Mouse (Mus musculus): ENCODE results near the gene Sim1.

Gene Sim1

DNA sequence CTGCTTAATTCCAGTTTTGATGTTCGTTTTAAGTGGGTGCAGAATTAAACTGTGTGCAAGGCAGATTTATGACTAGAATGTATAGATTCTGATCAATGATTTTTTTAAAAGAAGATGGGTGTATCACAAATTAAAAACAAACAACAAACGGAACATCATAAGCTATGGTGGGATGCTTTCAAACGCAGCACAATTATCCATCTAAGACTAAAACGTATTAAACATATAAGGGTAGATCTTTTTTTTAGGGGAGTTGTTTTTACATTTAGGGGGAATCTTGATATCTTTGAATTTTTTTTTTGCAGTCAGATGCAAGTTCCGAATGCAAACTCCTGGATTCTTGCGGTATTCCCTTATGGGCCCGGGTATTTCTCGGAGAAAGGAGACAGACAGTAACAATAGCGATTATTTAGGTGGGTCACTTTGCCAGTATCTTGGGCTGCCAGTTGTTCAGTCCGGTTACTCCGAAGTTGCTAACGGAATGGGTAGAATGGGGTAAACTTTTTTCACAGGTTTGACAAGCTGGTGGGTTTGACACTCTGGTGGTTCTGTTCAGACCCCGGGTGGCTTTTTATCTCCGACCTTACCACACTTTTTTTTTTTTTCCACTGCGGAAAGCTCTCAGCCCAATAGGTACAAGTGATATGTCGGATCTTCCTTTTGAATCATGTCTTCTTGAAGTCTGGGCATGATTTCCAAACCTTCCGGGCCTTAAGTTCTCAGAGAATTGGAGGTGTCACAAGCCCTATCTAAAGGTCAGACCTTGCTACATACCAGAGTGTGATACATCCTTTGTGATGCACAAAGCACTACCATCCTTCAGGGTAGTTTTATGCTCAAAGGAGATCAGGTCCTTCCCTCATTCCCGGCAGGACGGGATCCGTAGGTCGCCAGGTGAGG, 5.5 kb downstream of the Sim1 start:
- TF ChIP-seq CTCF (conservative IDR thresholded peaks at IDR 0.05; ENCODE audit: low read length) (no peak), POU5F1 (IDR thresholded peaks at IDR 0.05; ENCODE audit: borderline replicate concordance, low read length) (no peak; the same call in 1 of the 2 replicates), NANOG (IDR thresholded peaks at IDR 0.05; ENCODE audit: borderline replicate concordance, low read length) (no peak)
- H3K4me3 ChIP-seq (replicated peaks; ENCODE audit: low read length) = peak overlapping the region; percentile 61
- H3K36me3 ChIP-seq (ENCODE audit: insufficient read depth, low read length) = no peaks in the 10 kb centered on the region
- no peaks in the 10 kb centered on the region for H3K9me3 ChIP-seq (ENCODE audit: low read length)
- H3K4me1 ChIP-seq (replicated peaks; ENCODE audit: low read depth, low read length) = peaks cover 47% of the 10 kb centered on the region
- H3K27me3 ChIP-seq (ENCODE audit: insufficient read depth, low read length) = peaks cover 86% of the 10 kb centered on the region

DNA sequence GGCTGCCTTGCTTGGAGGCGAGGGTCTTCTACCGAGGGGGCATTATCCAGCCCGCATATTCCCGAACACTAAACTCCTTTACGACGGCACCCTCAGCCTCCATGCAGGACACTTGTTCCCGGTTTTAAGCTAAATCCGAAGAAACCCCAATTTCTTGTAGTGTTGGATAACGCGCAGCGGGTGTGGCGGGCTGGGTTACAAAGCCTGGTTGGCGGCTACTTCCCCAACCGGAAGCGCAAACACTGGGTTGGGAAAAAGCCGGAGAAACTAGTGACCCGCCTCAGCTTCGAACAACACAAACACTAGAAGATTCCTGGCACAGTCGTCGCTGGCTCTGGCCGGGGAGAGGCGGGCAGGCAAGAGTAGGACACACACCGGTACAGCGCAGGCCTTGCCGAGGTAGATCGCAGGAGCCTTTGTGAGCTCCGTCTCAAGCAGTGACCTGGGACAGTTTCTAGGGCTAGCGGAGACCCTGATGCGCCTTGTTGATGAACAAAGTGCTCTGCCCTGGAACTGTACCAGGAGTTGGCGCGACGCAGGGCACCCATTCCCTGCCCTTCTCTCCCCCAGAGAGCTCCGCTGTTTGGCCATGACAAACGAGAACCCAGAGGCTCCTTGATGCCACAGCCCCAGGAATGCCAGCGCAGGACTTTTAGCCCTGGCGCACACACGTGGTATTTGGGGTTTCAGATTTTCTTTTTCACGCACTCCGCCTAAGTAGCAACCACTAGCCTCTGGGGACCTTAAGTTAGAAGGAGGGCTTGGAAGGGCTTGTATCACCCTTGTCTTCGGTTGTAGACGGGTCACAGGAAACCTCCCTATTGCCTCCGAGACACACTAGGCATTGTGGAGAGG, 6.4 kb downstream of the Sim1 start:
- Histone ChIP-seq H3K36me3 (ENCODE audit: insufficient read depth, low read length) (no peaks in the 10 kb centered on the region), H3K27me3 (ENCODE audit: insufficient read depth, low read length) (peaks cover 86% of the 10 kb centered on the region), H3K9me3 (ENCODE audit: low read length) (no peaks in the 10 kb centered on the region), H3K4me3 (replicated peaks; ENCODE audit: low read length) (peak overlapping the region; percentile 61), H3K4me1 (replicated peaks; ENCODE audit: low read depth, low read length) (peaks cover 42% of the 10 kb centered on the region)
- no peak for TF ChIP-seq CTCF (conservative IDR thresholded peaks at IDR 0.05; ENCODE audit: low read length)
- TF ChIP-seq POU5F1 (IDR thresholded peaks at IDR 0.05; ENCODE audit: borderline replicate concordance, low read length) = 0 out of 2 replicates have a peak, but pooled peaks have one; percentile 35

DNA sequence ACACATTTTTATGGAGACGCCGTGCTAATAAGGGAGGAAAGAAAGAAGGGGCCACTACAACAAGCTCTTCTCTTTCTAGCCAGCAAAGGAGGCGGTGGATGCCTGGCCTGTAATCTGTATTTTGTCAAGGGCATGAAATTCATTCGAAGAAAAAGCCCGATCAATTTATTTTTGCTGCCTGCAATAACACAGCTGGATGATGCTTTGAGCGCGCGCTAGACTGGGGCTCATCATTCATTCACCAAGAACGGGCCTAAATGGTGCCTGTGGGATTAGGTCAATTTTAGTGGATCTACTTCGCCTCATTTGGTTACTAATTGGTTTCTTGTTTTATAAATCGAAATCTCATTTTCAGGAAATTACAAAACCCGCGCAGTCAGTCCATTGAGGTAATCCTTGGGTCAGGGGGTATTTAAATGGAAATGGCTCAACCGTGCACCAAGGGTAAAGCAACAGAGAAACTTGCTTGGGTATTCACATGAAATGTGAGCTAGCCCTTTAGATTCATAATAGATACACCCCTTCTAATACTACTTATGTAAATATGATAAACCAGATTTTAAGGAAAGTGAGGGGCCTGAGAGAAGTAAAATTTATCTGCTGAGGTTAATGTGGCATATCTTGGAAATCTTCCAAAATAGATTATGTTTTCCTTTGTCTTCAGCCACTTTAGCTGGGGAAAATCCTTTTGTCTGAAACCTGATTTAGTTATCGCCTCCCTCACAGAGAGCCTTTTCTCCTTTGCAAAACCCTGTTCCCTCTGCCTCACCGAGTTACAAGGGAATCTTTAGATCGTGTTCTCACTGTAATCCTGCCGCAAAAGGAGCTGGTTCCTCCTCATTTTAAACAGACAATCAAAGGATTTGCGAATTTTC, 7.3 kb downstream of the Sim1 start:
- TF ChIP-seq POU5F1 (IDR thresholded peaks at IDR 0.05; ENCODE audit: borderline replicate concordance, low read length) = no peak
- no peak for TF ChIP-seq CTCF (conservative IDR thresholded peaks at IDR 0.05; ENCODE audit: low read length)
- TF ChIP-seq NANOG (IDR thresholded peaks at IDR 0.05; ENCODE audit: borderline replicate concordance, low read length) = no peak
- no peaks in the 10 kb centered on the region for H3K9me3 ChIP-seq (ENCODE audit: low read length)
- peak overlapping the region; percentile 61; the same call in 1 of the 2 replicates for H3K4me3 ChIP-seq (replicated peaks; ENCODE audit: low read length)
- H3K36me3 ChIP-seq (ENCODE audit: insufficient read depth, low read length) = no peaks in the 10 kb centered on the region
- peaks cover 42% of the 10 kb centered on the region for H3K4me1 ChIP-seq (replicated peaks; ENCODE audit: low read depth, low read length)
- peaks cover 87% of the 10 kb centered on the region for H3K27me3 ChIP-seq (ENCODE audit: insufficient read depth, low read length)

DNA sequence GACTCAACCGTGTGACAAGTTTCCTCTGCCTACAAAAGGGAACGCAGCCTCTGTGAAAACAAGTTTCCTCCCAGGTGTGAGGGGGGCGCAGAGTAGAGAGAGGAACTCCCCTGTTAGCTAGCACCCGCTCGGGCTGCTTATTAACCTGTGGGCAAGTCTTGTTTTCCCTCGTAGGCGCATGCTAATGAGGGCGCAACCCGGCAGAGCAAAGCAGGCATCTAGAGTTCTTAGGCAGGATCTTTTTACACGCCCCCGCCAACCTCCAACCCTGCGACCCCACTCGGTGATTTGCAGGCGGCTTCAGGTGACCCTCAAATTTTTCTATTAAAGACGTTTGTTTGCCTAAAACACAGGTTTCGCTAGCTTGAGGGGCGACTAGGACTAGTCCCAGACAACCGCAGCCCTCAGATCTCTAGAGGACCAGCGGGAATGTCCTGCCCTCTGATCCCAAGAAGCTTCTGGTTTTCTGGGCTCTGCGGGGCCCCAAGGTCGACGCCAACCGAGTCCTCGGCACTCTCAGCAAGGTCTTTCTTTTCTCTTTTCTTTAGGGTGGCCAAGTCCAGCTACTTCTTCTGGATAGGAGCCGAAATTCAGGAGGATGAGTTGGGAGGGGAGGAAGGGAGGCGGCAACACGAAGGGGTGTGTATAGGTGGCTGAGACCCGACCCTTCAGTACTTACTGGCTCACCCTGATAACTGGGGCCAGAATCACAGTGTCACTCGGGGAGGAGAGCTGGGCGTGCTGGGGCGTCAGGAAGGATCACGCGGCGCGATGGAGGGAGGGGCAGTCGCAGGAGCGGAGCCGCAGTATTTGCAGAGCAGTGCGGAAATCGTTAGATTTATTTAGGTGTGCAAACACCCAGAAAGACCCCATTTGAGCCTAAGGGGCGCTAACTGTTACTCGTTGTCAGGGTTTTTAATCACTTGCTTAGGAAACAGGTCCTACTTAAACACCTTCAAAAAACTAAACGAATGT, 8.5 kb downstream of the Sim1 start:
- TF ChIP-seq POU5F1 (IDR thresholded peaks at IDR 0.05; ENCODE audit: borderline replicate concordance, low read length) = no peak
- H3K36me3 ChIP-seq (ENCODE audit: insufficient read depth, low read length) = no peaks in the 10 kb centered on the region
- no peaks in the 10 kb centered on the region for H3K9me3 ChIP-seq (ENCODE audit: low read length)
- peaks cover 42% of the 10 kb centered on the region for H3K4me1 ChIP-seq (replicated peaks; ENCODE audit: low read depth, low read length)
- H3K4me3 ChIP-seq (replicated peaks; ENCODE audit: low read length) = peak overlapping the region; percentile 48
- peaks cover 88% of the 10 kb centered on the region for H3K27me3 ChIP-seq (ENCODE audit: insufficient read depth, low read length)

DNA sequence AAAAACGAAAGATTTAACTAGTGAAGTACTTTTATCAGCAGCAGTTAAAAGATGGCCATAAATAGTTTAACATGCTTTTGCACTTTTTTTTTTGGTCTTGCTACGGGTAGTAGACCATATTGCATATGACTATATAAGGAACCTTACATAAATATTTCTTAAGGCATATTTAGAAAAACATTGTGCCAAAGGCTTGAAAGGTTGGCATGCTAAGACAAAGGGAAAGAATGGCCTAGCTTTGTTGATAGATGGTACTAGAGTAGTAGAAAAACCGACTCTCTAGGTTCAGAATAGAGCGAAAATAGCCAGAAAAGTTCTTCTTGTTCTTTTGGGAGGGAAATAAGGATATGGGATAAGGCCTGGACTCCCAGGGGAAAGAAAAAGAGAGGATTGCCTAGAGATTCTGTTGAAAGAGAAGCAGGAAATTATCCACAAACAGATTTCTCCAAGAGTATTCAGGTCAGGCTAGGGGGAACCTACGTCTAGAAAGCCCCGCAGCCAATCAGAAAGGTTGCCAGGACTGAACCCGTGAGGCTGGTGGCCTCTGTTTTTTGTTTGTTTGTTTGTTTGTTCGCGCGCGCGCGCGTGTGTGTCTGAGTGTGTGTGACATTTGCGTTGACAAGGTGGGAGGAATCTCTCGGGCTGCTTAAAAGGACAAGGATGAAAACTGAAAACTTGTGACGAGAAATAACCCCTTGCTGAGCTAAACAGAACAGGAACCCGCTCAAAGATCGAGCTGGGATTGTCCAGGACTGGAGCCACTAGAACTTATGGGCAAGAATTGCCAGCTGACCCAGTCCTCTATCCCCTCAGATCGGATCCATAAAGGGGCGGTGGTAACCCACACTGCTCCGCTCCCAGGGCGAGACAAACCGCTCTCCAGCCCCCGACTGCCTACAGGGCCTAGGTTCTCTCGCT, 9.6 kb downstream of the Sim1 start:
- H3K36me3 ChIP-seq (ENCODE audit: insufficient read depth, low read length) = no peaks in the 10 kb centered on the region
- peaks cover 42% of the 10 kb centered on the region for H3K4me1 ChIP-seq (replicated peaks; ENCODE audit: low read depth, low read length)
- peaks cover 94% of the 10 kb centered on the region for H3K27me3 ChIP-seq (ENCODE audit: insufficient read depth, low read length)
- peak overlapping the region; percentile 50 for H3K4me3 ChIP-seq (replicated peaks; ENCODE audit: low read length)
- TF ChIP-seq NANOG (IDR thresholded peaks at IDR 0.05; ENCODE audit: borderline replicate concordance, low read length) (no peak), CTCF (conservative IDR thresholded peaks at IDR 0.05; ENCODE audit: low read length) (no peak), POU5F1 (IDR thresholded peaks at IDR 0.05; ENCODE audit: borderline replicate concordance, low read length) (no peak)
- no peaks in the 10 kb centered on the region for H3K9me3 ChIP-seq (ENCODE audit: low read length)

DNA sequence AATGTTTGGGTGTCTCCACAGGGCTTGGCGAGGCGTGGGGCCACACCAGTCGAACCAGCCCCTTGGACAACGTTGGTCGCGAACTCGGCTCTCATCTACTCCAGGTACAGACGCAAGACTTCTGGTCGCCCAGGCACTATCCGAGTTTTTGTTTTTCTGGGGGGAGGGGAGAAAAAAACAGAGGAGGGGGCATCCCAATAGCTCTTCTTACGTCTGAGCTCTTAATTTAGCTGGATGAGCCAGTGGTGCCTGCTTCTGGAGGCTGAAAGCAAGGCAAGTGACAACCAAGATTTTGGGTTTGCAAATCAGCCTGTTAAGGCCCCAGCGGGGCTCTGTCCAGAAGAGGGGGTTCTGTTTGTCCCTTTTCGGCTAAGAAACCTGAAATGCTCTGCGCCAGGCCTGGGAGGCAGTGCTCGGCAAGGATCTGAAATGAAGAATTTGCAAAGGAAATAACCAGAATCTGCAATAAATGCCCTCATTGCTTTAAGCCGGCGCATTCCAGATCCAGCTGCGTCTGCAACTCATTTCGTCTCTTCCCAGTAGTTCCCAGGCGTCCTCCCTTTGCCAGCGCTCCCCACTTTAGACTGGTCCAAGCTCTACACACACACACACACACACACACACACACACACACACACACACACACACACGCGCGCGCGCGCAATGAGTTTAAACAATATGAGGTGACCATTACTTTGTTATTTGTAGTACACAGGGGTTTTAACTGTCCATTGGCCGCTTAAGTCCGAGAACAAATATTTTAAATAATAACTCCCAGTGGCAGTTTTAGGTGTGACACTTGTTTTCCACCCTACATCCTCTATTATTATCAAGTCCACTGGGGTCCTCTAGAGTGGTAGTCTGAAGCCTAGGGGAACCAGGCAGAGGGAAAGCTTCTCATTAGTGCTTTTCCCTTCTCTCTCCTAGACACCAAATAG, 10.5 kb downstream of the Sim1 start:
- no peaks in the 10 kb centered on the region for H3K36me3 ChIP-seq (ENCODE audit: insufficient read depth, low read length)
- H3K4me1 ChIP-seq (replicated peaks; ENCODE audit: low read depth, low read length) = peaks cover 42% of the 10 kb centered on the region
- no peaks in the 10 kb centered on the region for H3K9me3 ChIP-seq (ENCODE audit: low read length)
- H3K4me3 ChIP-seq (replicated peaks; ENCODE audit: low read length) = peak overlapping the region; percentile 50
- peaks cover 98% of the 10 kb centered on the region for H3K27me3 ChIP-seq (ENCODE audit: insufficient read depth, low read length)
- TF ChIP-seq NANOG (IDR thresholded peaks at IDR 0.05; ENCODE audit: borderline replicate concordance, low read length) (no peak), POU5F1 (IDR thresholded peaks at IDR 0.05; ENCODE audit: borderline replicate concordance, low read length) (no peak), CTCF (conservative IDR thresholded peaks at IDR 0.05; ENCODE audit: low read length) (no peak)

Measured in E14TG2a.4 (cell line).